Mouse (Mus musculus) heart, adult 11 months (tissue): ENCODE results near the gene 3110082I17Rik.

Source experiments
- DNase-seq: peaks from one replicate; pipeline ENCODE4 v3.0.0; 2022

The 3110082I17Rik gene

GRCm38 (mm10) chr5:139374841-139375240 is 85.5 kb downstream of the 3110082I17Rik start:
- no peak for DNase-seq

DNA sequence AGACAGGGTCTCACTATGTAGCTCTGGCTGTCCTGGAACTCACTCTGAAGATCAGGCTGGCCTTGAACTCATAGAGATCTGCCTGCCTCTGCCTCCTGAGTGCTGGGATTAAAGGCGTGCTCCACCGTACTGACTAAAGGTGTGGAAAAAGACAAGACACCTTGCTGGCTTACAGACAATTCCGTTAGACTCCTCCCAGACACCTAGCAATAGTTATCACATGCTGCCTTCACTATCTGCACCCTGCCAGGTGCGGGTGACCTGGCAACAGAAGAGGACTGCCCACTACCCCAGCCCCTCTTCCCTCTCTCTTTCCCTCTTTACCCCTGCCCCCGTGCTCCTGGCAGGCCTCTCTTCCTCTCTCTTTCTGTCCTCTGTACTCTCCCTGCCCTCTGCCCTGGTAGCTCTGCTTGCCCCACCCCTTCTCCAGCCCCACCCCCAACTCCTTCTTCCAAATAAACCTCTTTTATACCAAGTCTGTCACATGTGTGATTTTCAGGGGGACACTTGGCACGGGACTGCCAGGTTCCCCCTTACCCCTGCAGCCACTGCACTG is 86.4 kb downstream of the 3110082I17Rik start:
- peak; percentile 91 for DNase-seq

DNA sequence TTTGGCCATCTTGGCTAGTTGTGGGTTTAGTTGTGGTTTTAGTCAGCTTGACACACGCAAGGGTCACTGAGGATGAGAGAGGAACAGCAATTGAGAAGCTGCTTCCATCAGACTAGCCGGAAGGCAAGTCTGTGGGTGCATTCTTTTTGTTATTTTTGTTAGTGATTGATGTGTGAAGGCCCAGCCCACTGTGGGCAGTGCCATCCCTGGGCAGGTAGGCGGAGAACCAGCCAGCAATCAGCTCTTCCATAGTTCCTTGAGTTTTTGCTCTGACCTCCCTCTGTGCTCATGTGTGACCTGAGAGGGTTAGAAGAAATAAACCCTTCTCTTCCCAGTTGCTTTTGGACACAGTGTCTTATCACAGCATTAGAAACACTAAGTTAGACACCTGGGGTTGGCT is 87.2 kb downstream of the 3110082I17Rik start:
- no peak for DNase-seq

- peak; percentile 100 for DNase-seq
Measured at GRCm38 (mm10) chr5:139371631-139372401, 88.5 kb downstream of the 3110082I17Rik start.

DNA sequence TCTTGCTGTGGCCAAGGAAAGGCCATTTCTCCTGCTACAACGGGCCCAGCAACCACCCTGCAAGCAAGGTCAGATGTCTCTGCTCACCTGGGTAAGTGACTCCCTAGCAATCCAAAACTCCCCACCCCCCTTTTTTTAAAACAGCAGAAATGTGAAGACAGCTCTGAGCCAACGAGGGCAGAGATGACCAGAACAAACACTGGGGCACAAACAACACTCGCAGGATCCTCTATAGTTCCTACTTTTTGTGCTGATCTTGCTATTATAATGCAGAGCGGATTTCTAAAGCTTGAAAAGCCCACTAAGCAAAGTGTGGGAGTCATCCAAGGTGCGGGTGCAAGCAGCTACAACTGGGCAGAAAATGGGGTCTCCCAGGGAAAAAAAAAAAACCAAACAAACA is 89.2 kb downstream of the 3110082I17Rik start:
- no peak for DNase-seq

- DNase-seq = peak; percentile 94
Measured at GRCm38 (mm10) chr5:139370336-139370735, 90.0 kb downstream of the 3110082I17Rik start.

GRCm38 (mm10) chr5:139368638-139369320 is 91.5 kb downstream of the 3110082I17Rik start:
- DNase-seq = no peak

DNA sequence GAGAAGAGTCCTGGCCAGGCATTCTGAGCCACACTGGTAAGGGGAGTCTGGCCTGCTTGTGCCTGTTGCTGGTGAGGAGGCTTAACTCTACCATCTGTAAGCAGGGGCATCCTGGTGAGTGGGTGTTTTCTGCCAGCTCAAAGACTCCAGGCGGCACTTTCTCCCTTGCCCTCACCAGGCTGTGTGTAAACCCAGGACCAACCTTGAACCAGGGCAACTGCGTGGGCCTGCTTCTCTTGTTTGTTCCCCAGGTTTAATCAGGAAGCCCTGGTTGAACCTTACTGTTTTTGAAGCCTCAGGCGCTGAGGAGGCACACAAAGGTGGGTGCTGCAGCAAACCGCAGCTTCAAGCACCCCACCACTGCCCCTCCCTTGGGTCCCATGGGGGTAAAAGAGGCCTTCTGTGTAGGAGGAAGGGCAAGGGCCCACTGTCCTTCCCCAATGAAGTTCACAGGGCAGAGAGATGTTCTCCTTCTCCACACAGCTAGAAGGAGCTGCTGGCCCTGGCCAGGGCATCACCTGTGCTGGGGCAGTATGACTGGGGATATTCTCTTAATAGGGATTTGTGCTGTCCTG is 92.4 kb downstream of the 3110082I17Rik start:
- DNase-seq = no peak

- DNase-seq = peak; percentile 94
Measured at GRCm38 (mm10) chr5:139366484-139366883, 93.8 kb downstream of the 3110082I17Rik start.

DNA sequence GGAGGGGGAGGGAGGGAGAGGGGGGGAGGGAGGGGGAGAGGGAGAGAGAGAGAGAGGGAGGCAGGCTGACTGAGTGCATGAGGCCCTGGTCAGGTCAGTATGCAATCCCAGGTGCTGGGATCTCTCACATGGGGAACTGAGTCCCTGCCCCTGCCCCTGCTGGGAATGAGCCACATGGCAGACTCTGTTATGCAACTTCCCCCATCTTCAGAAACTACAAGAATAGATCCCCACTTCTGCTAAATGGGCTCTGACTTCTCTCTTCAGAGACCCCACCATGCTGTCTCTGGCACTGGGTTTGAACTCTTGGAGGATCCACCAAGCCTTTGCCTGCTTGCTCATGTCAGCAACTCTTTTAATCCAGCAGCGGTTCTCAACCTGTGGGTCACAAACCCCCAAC is 94.5 kb downstream of the 3110082I17Rik start:
- DNase-seq = peak; percentile 98

DNA sequence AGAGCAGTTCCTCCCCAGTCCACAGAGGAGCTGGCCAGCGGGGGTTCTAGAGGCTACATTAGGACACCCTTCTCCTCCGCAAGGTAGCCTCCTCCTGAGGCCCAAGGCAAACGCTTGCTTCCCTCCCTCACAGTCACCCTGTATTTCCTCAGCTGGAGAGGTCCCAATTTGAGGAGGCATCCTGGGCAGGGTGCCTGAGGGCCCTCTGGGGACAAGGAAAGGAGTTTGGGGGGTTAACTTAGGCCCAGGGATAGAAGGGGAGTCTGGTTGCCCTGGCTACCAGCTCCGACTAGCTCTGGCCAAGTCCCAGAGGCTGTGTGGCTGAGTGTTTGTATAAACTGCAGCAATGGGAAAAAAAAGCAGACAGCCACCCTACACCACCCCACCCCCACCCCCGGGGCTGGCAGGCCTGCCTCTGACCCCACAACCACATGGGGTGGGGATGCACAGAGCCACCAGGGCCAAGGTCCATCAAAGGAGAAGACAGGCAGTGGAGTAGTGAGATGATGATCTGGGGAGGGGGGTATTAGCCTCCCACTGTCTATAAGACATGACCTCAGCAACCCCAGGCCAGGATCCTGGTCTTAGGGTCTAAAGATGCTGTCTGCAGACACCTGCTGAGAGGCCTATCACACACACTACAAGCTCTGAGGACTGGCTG is 95.3 kb downstream of the 3110082I17Rik start:
- DNase-seq = peak; percentile 94

- DNase-seq = peak; percentile 99
Measured at GRCm38 (mm10) chr5:139364260-139364910, 95.9 kb downstream of the 3110082I17Rik start.

GRCm38 (mm10) chr5:139363858-139364257 is 96.5 kb downstream of the 3110082I17Rik start:
- peak; percentile 94 for DNase-seq

DNA sequence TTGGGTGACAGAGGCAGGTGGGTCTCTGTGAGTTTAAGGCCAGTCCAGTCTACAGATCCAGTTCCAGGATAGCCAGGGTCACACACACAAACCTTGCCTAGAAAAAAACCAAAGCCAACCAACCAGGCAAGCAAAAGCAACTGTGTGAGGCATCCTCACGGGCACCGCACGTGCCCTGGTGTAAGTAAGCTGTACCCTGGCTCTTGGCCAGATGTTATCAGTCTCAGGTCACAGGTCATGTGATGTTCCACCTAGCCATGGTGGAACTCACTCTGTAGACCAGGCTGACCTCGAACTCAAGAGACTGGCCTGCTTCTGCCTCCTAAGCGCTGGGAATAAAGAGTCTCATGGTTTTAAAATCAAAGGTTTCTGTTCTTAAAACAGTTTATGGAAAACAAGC is 101.1 kb downstream of the 3110082I17Rik start:
- no peak for DNase-seq

DNA sequence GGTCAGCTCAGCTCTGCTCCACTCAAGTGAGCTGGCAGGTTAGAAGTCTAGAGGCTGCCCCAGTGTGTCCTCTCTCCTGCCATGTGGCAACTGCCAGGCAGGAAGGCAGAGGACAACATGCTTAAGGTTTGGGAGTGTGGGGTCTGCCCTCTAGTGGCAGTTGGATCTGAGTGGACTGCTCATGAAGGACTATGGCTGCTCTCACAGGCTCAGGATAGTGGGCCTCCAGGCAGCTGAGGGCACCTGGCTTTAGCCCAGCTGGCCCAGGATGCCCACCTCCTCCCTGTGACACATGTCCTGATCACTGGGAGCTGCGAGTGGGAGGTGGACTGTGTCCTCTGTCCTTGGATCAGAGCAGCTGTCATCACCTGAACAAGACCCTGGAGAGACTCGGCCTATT is 101.7 kb downstream of the 3110082I17Rik start:
- DNase-seq = peak; percentile 96

- DNase-seq = peak; percentile 95
Measured at GRCm38 (mm10) chr5:139355235-139355772, 105.0 kb downstream of the 3110082I17Rik start.

GRCm38 (mm10) chr5:139353946-139354345 is 106.4 kb downstream of the 3110082I17Rik start:
- DNase-seq = no peak

DNA sequence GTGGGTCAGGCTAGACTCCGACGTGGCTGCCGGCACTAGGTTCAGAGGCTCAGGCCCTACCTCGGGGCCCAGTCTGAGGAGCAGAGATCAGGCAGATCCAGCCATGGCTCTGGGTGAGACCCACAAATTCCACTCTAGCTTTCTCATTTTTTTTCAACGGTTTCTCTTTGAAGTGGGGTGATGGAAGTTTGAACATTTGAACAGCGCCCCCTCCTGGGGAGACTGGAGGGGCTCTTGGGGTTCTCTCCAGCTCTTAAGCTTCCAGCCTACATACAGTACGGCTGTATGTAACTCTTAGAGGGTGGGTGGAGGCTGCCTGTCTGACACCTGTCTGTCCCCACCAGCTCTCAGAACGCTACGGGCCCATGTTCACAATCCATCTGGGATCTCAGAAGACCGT is 106.8 kb downstream of the 3110082I17Rik start:
- DNase-seq = no peak

- DNase-seq = no peak
Measured at GRCm38 (mm10) chr5:139352317-139352716, 108.0 kb downstream of the 3110082I17Rik start, which contains the start of gene Cyp2w1. TSS of gene Cyp2w1 (plus strand) at chr5:139352617.

DNA sequence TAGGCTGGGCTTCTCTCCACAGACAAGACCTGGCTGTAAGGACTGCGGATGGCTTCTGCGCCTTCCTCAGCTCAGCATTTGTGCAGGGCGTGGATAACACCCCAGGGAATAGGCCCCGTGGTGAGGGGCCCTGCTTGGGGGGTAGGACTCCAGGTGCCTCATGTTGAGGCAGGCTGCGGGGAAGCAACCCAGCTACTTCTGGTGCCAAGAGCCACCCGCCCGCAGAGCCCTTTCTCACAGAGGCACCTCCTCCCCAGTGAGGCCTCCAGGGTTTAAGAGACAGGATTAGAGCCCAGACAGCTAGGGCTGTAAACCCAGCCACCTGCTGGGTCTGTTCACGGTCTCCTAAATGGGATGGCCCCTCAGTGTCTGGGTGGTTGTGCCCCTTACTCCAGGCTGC is 108.7 kb downstream of the 3110082I17Rik start:
- no peak for DNase-seq

DNA sequence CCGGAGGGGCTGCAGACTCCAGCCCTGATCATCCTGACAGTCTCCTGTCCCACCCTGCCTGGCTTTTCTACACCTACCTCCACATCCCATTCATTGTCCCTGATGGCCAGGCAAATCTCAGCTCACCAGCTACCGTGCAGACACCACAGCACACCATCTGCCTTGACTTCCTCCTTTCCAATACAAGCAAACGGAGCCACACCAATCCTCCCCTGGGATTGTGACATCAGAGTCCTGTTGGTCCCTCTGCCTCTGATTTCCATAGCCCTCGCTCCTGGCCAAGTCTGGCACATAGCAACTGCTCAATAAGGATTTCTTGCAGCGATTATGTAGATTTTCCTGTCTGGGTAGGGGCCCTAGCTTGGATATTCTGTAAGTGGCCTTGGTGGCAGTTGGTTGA is 109.2 kb downstream of the 3110082I17Rik start, which contains the start of gene Cox19:
Gene Cox19 (minus strand): TSS at position 285 of the 400 bp plus-strand sequence.
- no peak for DNase-seq

- no peak for DNase-seq
Measured at GRCm38 (mm10) chr5:139349713-139350112, 110.6 kb downstream of the 3110082I17Rik start.
